Mouse (Mus musculus) heart, adult 2 months (tissue): ENCODE results near the gene Smpdl3b.

ENCODE experiments used
- CTCF ChIP-seq: fragments of 200-600 bp; IDR thresholded peaks from 2 replicates; pipeline ENCODE4 v1.8.1; 2022; ENCODE audit warnings: antibody characterized with exemption, mild to moderate bottlenecking, moderate library complexity
- EP300 ChIP-seq: fragments of 200-500 bp; IDR thresholded peaks from 2 replicates; pipeline ENCODE4 v1.6.1; 2011; ENCODE audit warnings: low read depth, low read length, control low read depth; ENCODE audit not compliant: insufficient read depth
- POLR2A ChIP-seq: fragments of 200-500 bp; IDR thresholded peaks from 2 replicates; pipeline ENCODE4 v1.6.1; 2011; ENCODE audit warnings: mild to moderate bottlenecking, low read depth, low read length, control low read depth; ENCODE audit not compliant: insufficient read depth

GRCm38 (mm10) chr4:132794760-132795159 lies 37.7 kb upstream of the Smpdl3b start:
- no peak for TF ChIP-seq CTCF
- TF ChIP-seq EP300: no peak
- no peak for TF ChIP-seq POLR2A
